Mouse (Mus musculus): ENCODE measurements around the gene St8sia1. TPM values are rescaled to one million over a fixed set of nuclear protein-coding genes. Genes with fewer than 3 reads are reported as not detected.

St8sia1 gene
- polyA plus RNA-seq, 2 experiments = 0.93 to 1.3 TPM

DNA sequence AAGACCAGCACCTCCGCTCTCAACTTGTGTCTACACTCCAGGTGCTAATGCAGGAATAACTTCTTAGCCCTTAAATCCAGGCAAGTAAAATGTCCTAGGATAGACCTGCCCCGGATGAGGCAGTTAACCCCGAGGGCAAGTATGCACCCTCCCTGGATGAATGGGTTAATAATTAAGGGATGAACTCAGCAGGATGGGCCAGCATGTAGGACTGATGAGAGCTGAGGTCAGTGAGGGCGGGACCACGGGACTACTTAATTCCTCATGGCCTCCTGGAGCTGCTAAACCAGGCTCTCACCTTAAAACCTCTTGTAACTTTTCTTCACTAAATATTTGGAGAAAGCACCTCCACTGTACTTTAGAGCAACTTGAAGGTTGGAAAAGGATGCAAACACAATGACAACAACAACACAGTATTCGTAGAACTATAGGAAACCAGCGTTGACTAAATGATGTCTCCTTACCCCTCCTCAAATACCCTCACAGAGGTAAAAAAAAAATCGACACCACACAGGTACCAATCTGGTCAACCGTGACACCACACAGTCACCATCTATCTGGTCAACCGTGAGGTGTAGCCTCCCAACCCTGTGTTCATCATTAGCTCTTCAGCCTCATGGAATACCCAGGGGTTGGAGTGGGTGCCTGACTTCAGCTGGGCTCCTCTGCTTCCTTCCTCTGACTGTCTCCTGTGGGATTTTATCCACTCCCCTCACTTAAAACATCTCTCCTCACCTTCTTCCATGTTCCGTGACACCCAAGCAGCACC is 90.3 kb downstream of the St8sia1 start:
- no peak for DNase-seq (ENCODE audit: low spot score)
- no peak overlapping the region for H3K27ac ChIP-seq (replicated peaks; ENCODE audit: low read depth, low read length)
- no peak overlapping the region for H3K4me2 ChIP-seq (replicated peaks; ENCODE audit: low read depth, low read length, severe bottlenecking)
- no peaks in the 10 kb centered on the region for H3K27me3 ChIP-seq (ENCODE audit: control insufficient read depth, insufficient read depth, low read length)
- H3K4me3 ChIP-seq (replicated peaks; ENCODE audit: low read length) = no peak overlapping the region
- H3K9ac ChIP-seq (ENCODE audit: low read depth, low read length, severe bottlenecking) = no peak overlapping the region
- peaks cover 14% of the 10 kb centered on the region for H3K4me1 ChIP-seq (ENCODE audit: control insufficient read depth, insufficient read depth, low read length)
- ATAC-seq (ENCODE audit: low FRiP score, low read depth) = no peak
- no peaks in the 10 kb centered on the region for H3K9me3 ChIP-seq (ENCODE audit: control insufficient read depth, low read length)
- WGBS = 80% methylated on average over 11 of the region's 11 CpGs
- no peak for TF ChIP-seq POLR2A (IDR thresholded peaks at IDR 0.05; ENCODE audit: borderline replicate concordance, extremely low read depth, insufficient read depth, insufficient read length)
- no peaks in the 10 kb centered on the region for H3K36me3 ChIP-seq (ENCODE audit: control insufficient read depth, insufficient read depth, low read length)

DNA sequence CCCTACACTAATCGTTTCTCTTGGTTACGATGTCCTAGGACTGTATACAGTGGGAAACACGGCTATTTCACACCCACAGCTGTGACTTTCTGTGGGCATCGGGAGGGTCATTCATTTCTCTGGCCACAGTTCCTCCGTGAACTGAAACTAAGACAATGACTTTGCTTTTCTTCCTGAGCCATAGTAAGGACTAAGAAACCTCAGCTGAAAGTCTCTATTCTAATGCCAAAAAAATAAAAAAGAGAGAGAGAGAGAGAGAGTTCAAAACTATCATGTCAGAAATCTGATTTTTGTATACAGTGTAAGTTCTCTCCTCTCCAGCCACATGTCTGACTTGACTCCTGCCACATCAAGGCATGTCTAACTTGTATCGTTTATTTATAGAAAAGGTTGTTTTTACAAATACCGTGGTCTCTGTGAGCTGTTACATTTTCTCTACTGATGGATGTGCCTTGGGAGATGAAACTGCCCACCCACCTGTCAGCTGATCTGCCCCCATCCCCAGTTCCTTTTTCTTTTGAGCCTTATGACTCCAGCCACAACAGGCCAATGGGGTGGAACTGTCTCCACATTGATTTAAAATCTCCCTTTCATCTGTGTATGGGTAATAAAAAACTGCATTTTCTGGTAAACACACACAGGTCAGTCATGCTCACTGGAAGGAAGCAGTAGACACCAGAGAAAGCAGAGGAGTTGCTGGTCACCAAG is 94.4 kb downstream of the St8sia1 start:
- Histone ChIP-seq H3K4me3 (replicated peaks; ENCODE audit: low read length) (no peak overlapping the region), H3K9me3 (ENCODE audit: control insufficient read depth, low read length) (no peaks in the 10 kb centered on the region), H3K27me3 (ENCODE audit: control insufficient read depth, insufficient read depth, low read length) (no peaks in the 10 kb centered on the region), H3K4me1 (ENCODE audit: control insufficient read depth, insufficient read depth, low read length) (no peaks in the 10 kb centered on the region), H3K4me2 (replicated peaks; ENCODE audit: low read depth, low read length, severe bottlenecking) (no peak overlapping the region), H3K27ac (replicated peaks; ENCODE audit: low read depth, low read length) (no peak overlapping the region), H3K36me3 (ENCODE audit: control insufficient read depth, insufficient read depth, low read length) (no peaks in the 10 kb centered on the region), H3K9ac (ENCODE audit: low read depth, low read length, severe bottlenecking) (no peak overlapping the region)
- 76% methylated on average over 7 of the region's 7 CpGs for WGBS
- ATAC-seq (ENCODE audit: low FRiP score, low read depth) = no peak
- TF ChIP-seq POLR2A (IDR thresholded peaks at IDR 0.05; ENCODE audit: borderline replicate concordance, extremely low read depth, insufficient read depth, insufficient read length) = no peak
- no peak for DNase-seq (ENCODE audit: low spot score)

DNA sequence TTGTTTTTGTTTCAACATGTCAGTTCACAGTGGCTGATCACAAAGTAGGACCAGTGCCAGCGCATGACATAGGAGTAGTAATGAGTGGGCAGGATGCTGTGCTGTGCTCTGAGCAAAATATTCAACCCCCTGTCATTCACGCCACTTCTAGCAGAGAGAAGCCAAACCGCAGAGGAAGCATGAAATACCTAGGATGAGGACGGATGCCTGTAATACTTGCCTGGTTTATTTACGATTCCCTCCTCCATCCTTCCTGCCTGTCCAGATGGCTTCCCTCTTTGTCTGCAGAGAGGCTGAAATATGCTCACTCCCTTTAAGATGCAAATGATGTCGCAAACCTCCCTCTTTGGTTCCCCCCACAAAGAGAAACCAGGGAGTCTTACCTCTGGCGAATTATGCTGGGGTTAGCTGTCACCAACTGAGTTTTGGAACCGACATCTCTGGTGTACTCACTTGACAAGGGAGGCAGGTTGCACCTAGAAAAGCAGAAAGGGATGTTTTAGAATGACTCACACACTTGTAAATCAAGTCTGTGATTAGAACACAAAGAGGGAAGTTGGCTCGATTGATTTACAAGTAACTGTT is 96.7 kb downstream of the St8sia1 start:
- no peak overlapping the region for H3K4me2 ChIP-seq (replicated peaks; ENCODE audit: low read depth, low read length, severe bottlenecking)
- ATAC-seq (ENCODE audit: low FRiP score, low read depth) (no peak), DNase-seq (ENCODE audit: low spot score) (peak; percentile 26)
- no peaks in the 10 kb centered on the region for H3K36me3 ChIP-seq (ENCODE audit: control insufficient read depth, insufficient read depth, low read length)
- H3K9ac ChIP-seq (ENCODE audit: low read depth, low read length, severe bottlenecking) = no peak overlapping the region
- H3K4me1 ChIP-seq (ENCODE audit: control insufficient read depth, insufficient read depth, low read length) = no peaks in the 10 kb centered on the region
- H3K27me3 ChIP-seq (ENCODE audit: control insufficient read depth, insufficient read depth, low read length) = no peaks in the 10 kb centered on the region
- H3K9me3 ChIP-seq (ENCODE audit: control insufficient read depth, low read length) = no peaks in the 10 kb centered on the region
- no peak for TF ChIP-seq POLR2A (IDR thresholded peaks at IDR 0.05; ENCODE audit: borderline replicate concordance, extremely low read depth, insufficient read depth, insufficient read length)
- WGBS = 23% methylated on average over 9 of the region's 9 CpGs
- H3K27ac ChIP-seq (replicated peaks; ENCODE audit: low read depth, low read length) = no peak overlapping the region
- H3K4me3 ChIP-seq (replicated peaks; ENCODE audit: low read length) = no peak overlapping the region

DNA sequence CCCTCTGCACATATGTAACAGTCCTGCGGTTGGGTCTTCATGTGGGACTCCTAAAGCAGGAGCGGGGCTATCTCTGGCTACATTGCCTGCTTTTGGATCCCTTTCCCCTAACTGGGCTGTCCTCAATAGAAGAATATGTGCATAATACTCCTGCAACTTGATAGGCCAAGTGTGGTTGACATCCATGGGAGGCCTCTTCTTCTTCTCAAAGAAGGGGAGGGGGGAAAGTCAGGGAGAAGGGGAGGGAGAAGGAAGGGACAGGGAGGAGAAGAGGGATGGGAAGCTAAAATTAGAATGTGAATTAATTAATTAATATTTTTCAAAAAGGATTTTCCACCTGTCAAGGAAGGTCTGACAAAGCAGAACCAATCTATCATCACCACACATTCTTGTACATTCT is 97.2 kb downstream of the St8sia1 start:
- H3K9me3 ChIP-seq (ENCODE audit: control insufficient read depth, low read length) = no peaks in the 10 kb centered on the region
- ATAC-seq (ENCODE audit: low FRiP score, low read depth) (no peak), DNase-seq (ENCODE audit: low spot score) (no peak)
- no peak overlapping the region for H3K4me3 ChIP-seq (replicated peaks; ENCODE audit: low read length)
- no peak for TF ChIP-seq POLR2A (IDR thresholded peaks at IDR 0.05; ENCODE audit: borderline replicate concordance, extremely low read depth, insufficient read depth, insufficient read length)
- no peaks in the 10 kb centered on the region for H3K36me3 ChIP-seq (ENCODE audit: control insufficient read depth, insufficient read depth, low read length)
- H3K4me1 ChIP-seq (ENCODE audit: control insufficient read depth, insufficient read depth, low read length) = no peaks in the 10 kb centered on the region
- WGBS = 91% methylated on average over 2 of the region's 2 CpGs
- no peak overlapping the region for H3K4me2 ChIP-seq (replicated peaks; ENCODE audit: low read depth, low read length, severe bottlenecking)
- no peaks in the 10 kb centered on the region for H3K27me3 ChIP-seq (ENCODE audit: control insufficient read depth, insufficient read depth, low read length)
- no peak overlapping the region for H3K9ac ChIP-seq (ENCODE audit: low read depth, low read length, severe bottlenecking)
- H3K27ac ChIP-seq (replicated peaks; ENCODE audit: low read depth, low read length) = no peak overlapping the region

DNA sequence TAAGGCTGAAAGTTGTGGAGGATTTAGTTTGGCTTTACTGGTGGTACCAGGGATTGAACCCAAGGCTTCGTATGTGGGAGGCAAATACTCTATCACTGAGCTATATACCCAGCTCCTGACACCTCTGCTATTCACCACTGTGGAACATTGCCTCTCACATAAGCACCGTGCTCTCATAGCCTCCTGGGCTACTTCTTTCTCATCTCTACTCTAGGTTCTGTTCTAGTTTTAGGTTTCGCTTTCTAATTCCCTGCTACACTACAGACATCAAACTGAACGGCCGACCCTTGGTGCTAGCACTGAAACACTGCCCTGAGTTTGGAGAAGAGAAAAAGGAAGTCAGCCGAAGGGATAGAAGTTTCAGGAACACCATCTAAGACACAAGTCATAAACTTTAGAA is 99.1 kb downstream of the St8sia1 start:
- 87% methylated on average over 6 of the region's 6 CpGs for WGBS
- no peak overlapping the region for H3K4me3 ChIP-seq (replicated peaks; ENCODE audit: low read length)
- H3K27me3 ChIP-seq (ENCODE audit: control insufficient read depth, insufficient read depth, low read length) = no peaks in the 10 kb centered on the region
- no peak for DNase-seq (ENCODE audit: low spot score)
- no peaks in the 10 kb centered on the region for H3K4me1 ChIP-seq (ENCODE audit: control insufficient read depth, insufficient read depth, low read length)
- no peak overlapping the region for H3K4me2 ChIP-seq (replicated peaks; ENCODE audit: low read depth, low read length, severe bottlenecking)
- no peak overlapping the region for H3K9ac ChIP-seq (ENCODE audit: low read depth, low read length, severe bottlenecking)
- no peak overlapping the region for H3K27ac ChIP-seq (replicated peaks; ENCODE audit: low read depth, low read length)
- TF ChIP-seq POLR2A (IDR thresholded peaks at IDR 0.05; ENCODE audit: borderline replicate concordance, extremely low read depth, insufficient read depth, insufficient read length) = no peak
- H3K9me3 ChIP-seq (ENCODE audit: control insufficient read depth, low read length) = no peaks in the 10 kb centered on the region
- H3K36me3 ChIP-seq (ENCODE audit: control insufficient read depth, insufficient read depth, low read length) = no peaks in the 10 kb centered on the region
- no peak for ATAC-seq (ENCODE audit: low FRiP score, low read depth)
